Mouse (Mus musculus) central nervous system, embryonic 14 days (tissue): ENCODE results near the gene Olfr1413. TPM values are rescaled to one million over a fixed set of nuclear protein-coding genes. Genes with fewer than 3 reads are reported as not detected.

Experiments used
- polyA plus RNA-seq: library from polyadenylated mRNA; depleted of rRNA; stranded (reverse); fragments of >200 nt; gene quantifications from 2 replicates; pipeline ENCODE4 v1.2.3, GENCODE M21; 2012; rRNA removed

Gene Olfr1413
- polyA plus RNA-seq = not detected in 2 replicates

GRCm38 (mm10) chr1:92571022-92571421 is at the start of gene Olfr1413:
Gene Olfr1413, plus strand, starts transcription at chr1:92571322.

GRCm38 (mm10) chr1:92585479-92585878 is 14.4 kb downstream of the Olfr1413 start, which contains the start of gene Olfr1412:
Gene Olfr1412, plus strand, starts transcription at chr1:92585779.

GRCm38 (mm10) chr1:92594111-92594510 is 23.0 kb downstream of the Olfr1413 start, which contains the start of gene Olfr1411:
Gene Olfr1411, plus strand, starts transcription at chr1:92594411.

GRCm38 (mm10) chr1:92605482-92605881 is 34.4 kb downstream of the Olfr1413 start, which contains the start of gene Olfr1410:
Gene Olfr1410, plus strand, starts transcription at chr1:92605782.

GRCm38 (mm10) chr1:92617488-92617887 is 46.4 kb downstream of the Olfr1413 start, which contains the start of gene Olfr12:
Gene Olfr12, plus strand, starts transcription at chr1:92617788.

Other genes starting within 250 kb of the Olfr1413 start
- 134 and 135 TPM in 2 replicates for gene Ndufa10, start 97.5 kb upstream of the Olfr1413 start, polyA plus RNA-seq
- not detected in 2 replicates for gene Olfr1416, start 86.2 kb upstream of the Olfr1413 start, polyA plus RNA-seq
- not detected in 2 replicates for gene Olfr1415, start 75.2 kb upstream of the Olfr1413 start, polyA plus RNA-seq
- not detected in 2 replicates for gene Olfr1414, start 52.7 kb upstream of the Olfr1413 start, polyA plus RNA-seq
- gene Olfr1412, start 14.5 kb downstream of the Olfr1413 start, polyA plus RNA-seq = not detected in 2 replicates
- gene Olfr1411, start 23.1 kb downstream of the Olfr1413 start, polyA plus RNA-seq = not detected in 2 replicates
- gene Olfr1410, start 34.5 kb downstream of the Olfr1413 start, polyA plus RNA-seq = not detected in 2 replicates
- gene Olfr12, start 46.5 kb downstream of the Olfr1413 start, polyA plus RNA-seq = not detected in 2 replicates
- gene Cops9, start 70.7 kb downstream of the Olfr1413 start, polyA plus RNA-seq = 341 and 351 TPM in 2 replicates
- gene Otos, start 77.5 kb downstream of the Olfr1413 start, polyA plus RNA-seq = 0.06 and 0.11 TPM in 2 replicates